Mouse (Mus musculus) liver, postnatal 0 days (tissue): ENCODE measurements around the gene Fryl.

Experiments used
- CTCF ChIP-seq: sonication (generic); IDR thresholded peaks from 2 replicates; pipeline ENCODE4 v1.5.1; 2016; ENCODE audit warnings: antibody characterized with exemption, low read depth
- EP300 ChIP-seq: IDR thresholded peaks from 2 replicates; pipeline ENCODE4 v1.6.1; 2016; ENCODE audit warnings: antibody characterized with exemption, low read depth, mild to moderate bottlenecking

DNA sequence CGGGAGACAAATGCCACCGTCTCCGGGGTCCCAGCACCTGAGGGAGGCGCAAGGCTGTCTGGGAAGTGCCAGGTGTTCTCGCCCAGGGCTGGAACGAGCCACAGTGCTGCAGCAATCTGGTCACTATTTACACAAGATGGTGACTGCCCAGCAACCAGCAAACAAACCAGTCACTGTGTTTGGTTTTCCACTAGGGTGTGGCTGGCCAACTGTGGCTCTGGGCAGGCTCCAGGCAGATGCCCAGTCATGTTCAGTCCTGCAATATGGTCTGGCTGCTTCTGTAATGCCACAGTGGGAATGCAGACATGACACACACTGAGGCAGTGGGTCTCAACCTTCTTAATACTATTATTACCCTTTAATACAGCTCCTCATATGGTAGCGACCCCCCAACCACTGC is 152.8 kb downstream of the Fryl start:
- TF ChIP-seq EP300: no peak
- no peak for TF ChIP-seq CTCF
